Mouse (Mus musculus) layer of hippocampus, postnatal 36 days (tissue): Measurements from ENCODE around the gene Gm7995. TPM values are rescaled to one million over a fixed set of nuclear protein-coding genes. Genes with fewer than 3 reads are reported as not detected.
"Not testable (repeated sequence)": the region's sequence is repeated elsewhere in the genome, so short reads cannot be mapped to it uniquely, and the experiment has no call there.

Experiments used
- DNase-seq, 2 experiments: peaks; one replicate each; pipeline ENCODE4 v3.0.0; 2022
- microRNA-seq, 2 experiments: library from miRNA; unstranded; fragments of <30 nt; microRNA quantifications; one replicate each; pipeline ENCODE4 v1.2.0; 2021
- total RNA-seq, 2 experiments: library from RNA; stranded (reverse); gene quantifications; 2 replicates each; pipeline ENCODE4 v1.2.3; 2021

The Gm7995 gene
- total RNA-seq: not detected

DNA sequence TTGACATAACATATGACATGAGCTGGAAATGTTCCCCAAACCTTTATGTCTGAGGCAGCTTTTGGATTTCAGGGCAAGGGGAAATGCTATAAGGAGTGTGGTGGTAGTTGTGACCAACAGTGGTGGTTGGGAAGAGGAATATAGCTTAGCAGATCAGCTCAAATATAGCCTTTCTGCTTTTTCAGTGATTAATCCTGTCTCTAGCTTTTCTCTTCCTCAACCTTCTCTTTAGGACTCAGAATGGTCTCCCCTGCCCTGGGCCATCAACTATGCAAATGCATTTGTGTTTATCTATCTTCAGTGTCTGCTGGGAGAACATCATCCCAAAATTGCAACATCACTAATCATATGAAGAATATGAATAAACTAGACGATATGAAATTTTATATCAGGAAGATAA lies at the start of gene Gm7995:
TSS of gene Gm7995 (plus strand) at position 301 of the 400 bp plus-strand sequence.
- not testable (repeated sequence) for DNase-seq

DNA sequence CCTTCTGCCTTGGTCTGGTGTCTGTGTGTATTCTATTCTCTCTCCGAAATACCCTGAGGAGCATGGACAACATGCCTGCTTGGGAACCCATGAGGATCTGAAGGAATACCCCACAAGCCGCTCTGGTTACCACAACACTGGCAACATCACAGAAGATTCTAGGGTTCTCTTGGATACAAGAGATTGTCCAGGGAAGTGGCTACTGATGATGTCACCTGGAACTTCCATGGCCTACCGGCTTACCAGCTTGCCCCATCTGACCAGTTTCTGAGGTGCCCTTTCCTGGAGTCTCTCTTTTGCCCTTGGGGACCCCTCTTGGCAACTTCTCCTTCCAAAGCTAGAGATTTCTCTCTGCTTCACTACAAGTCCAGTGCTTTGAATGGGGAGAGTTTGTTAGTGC lies 12.8 kb upstream of the Gm7995 start, which contains the start of gene Gm9611:
TSS of gene Gm9611 (minus strand) at position 101 of the 400 bp plus-strand sequence.
- not testable (repeated sequence) for DNase-seq

Small RNA genes lying within 50 kb of the gene (microRNA-seq; reads per million reads assigned to microRNA genes)
- 0 reads per million in 2 experiments for gene Gm25208
- gene Gm25892: 0 reads per million in 2 experiments

Other genes starting within 250 kb of the Gm7995 start
- not detected for gene Gm7951, start 192.8 kb upstream of the Gm7995 start, total RNA-seq
- gene Gm17027, start 147.6 kb upstream of the Gm7995 start, total RNA-seq: not detected
- gene Gm3573, start 119.4 kb upstream of the Gm7995 start, total RNA-seq: 1 to 10 TPM; 1.4 TPM
- gene Gm17026, start 50.2 kb upstream of the Gm7995 start, total RNA-seq: not detected
- gene Gm9611, start 12.9 kb upstream of the Gm7995 start, total RNA-seq: not detected
- not detected for gene Gm8005, start 129.5 kb downstream of the Gm7995 start, total RNA-seq
- gene Gm8011, start 153.7 kb downstream of the Gm7995 start, total RNA-seq: not detected
- gene Gm8020, start 192.1 kb downstream of the Gm7995 start, total RNA-seq: not detected
- gene Gm8024, start 214.1 kb downstream of the Gm7995 start, total RNA-seq: not detected